Mouse (Mus musculus) olfactory bulb, adult 2 months (tissue): Measurements from ENCODE around the gene AI854703. TPM values are rescaled to one million over a fixed set of nuclear protein-coding genes. Genes with fewer than 3 reads are reported as not detected.

ENCODE experiments used
- H3K27ac ChIP-seq: fragments of 200-500 bp; 2 replicates; pipeline ENCODE4 v1.5.1; 2012; ENCODE audit warnings: low read depth, low read length; ENCODE audit not compliant: insufficient read depth
- H3K4me1 ChIP-seq: fragments of 200-500 bp; 2 replicates; pipeline ENCODE4 v1.6.1; 2012; ENCODE audit warnings: low read length; ENCODE audit not compliant: control insufficient read depth, insufficient read depth
- H3K4me3 ChIP-seq: fragments of 200-500 bp; 2 replicates; pipeline ENCODE4 v1.5.1; 2012; ENCODE audit warnings: mild to moderate bottlenecking, low read depth, low read length, moderate library complexity; ENCODE audit not compliant: insufficient read depth
- CTCF ChIP-seq: fragments of 200-500 bp; IDR thresholded peaks from 2 replicates; pipeline ENCODE4 v1.5.1; 2012; ENCODE audit warnings: low read depth, mild to moderate bottlenecking, low read length, moderate library complexity; ENCODE audit not compliant: insufficient read depth
- POLR2A ChIP-seq: fragments of 200-500 bp; IDR thresholded peaks from 2 replicates; pipeline ENCODE4 v1.6.1; 2012; ENCODE audit warnings: mild to moderate bottlenecking, low read depth, low read length, moderate library complexity; ENCODE audit not compliant: insufficient read depth
- WGBS: fragments of 180-500 bp; shearing (Covaris S2); methylation state at CpG from one replicate; pipeline ENCODE4 v1.1.7; 2018; 5-methylcytosine and 5-hydroxymethylcytosine counted together
- polyA plus RNA-seq: library from polyadenylated mRNA; stranded (reverse); fragments of >200 nt; gene quantifications from 2 replicates; pipeline ENCODE4 v1.2.4, GENCODE M21; 2012; ENCODE audit warnings: low replicate concordance; ENCODE audit not compliant: missing spikeins, insufficient read depth, insufficient read length

The AI854703 gene
- polyA plus RNA-seq, 1 experiment: not detected

- Histone ChIP-seq H3K4me3 (no peak overlapping the region), H3K27ac (no peak overlapping the region), H3K4me1 (peaks cover 2% of the 10 kb centered on the region; the same call in 1 of the 2 replicates)
- TF ChIP-seq CTCF (no peak), POLR2A (no peak)
- 85% methylated on average over 5 of the region's 5 CpGs for WGBS
Observed at GRCm38 (mm10) chr6:48676860-48677415, 50.4 kb downstream of the AI854703 start.

- no peak overlapping the region for H3K4me3 ChIP-seq
- TF ChIP-seq POLR2A (no peak), CTCF (no peak)
- H3K27ac ChIP-seq: no peak overlapping the region
- peaks cover 2% of the 10 kb centered on the region; the same call in 1 of the 2 replicates for H3K4me1 ChIP-seq
- WGBS: 95% methylated on average over 17 of the region's 17 CpGs
Observed at GRCm38 (mm10) chr6:48677492-48678345, 51.2 kb downstream of the AI854703 start.

- H3K4me1 ChIP-seq: peaks cover 2% of the 10 kb centered on the region; the same call in 1 of the 2 replicates
- 86% methylated on average over 4 of the region's 4 CpGs for WGBS
- no peak overlapping the region for H3K27ac ChIP-seq
- TF ChIP-seq POLR2A (no peak), CTCF (no peak)
- no peak overlapping the region for H3K4me3 ChIP-seq
Observed at GRCm38 (mm10) chr6:48678391-48678790, 51.8 kb downstream of the AI854703 start.

GRCm38 (mm10) chr6:48679701-48680100, 53.1 kb downstream of the AI854703 start:
- no peak for TF ChIP-seq CTCF
- no peak for TF ChIP-seq POLR2A
- Histone ChIP-seq H3K27ac (no peak overlapping the region), H3K4me3 (no peak overlapping the region), H3K4me1 (peaks cover 2% of the 10 kb centered on the region; the same call in 1 of the 2 replicates)
- 89% methylated on average over 6 of the region's 6 CpGs for WGBS

GRCm38 (mm10) chr6:48680421-48680820, 53.9 kb downstream of the AI854703 start:
- Histone ChIP-seq H3K4me3 (no peak overlapping the region), H3K27ac (no peak overlapping the region), H3K4me1 (peaks cover 2% of the 10 kb centered on the region; the same call in 1 of the 2 replicates)
- no peak for TF ChIP-seq CTCF
- no peak for TF ChIP-seq POLR2A
- 87% methylated on average over 5 of the region's 5 CpGs for WGBS

- H3K4me3 ChIP-seq: no peak overlapping the region
- H3K4me1 ChIP-seq: no peaks in the 10 kb centered on the region
- TF ChIP-seq POLR2A (no peak), CTCF (no peak)
- WGBS: 76% methylated on average over 3 of the region's 3 CpGs
- H3K27ac ChIP-seq: no peak overlapping the region
Observed at GRCm38 (mm10) chr6:48681472-48682090, 55.0 kb downstream of the AI854703 start.

GRCm38 (mm10) chr6:48682271-48682670, 55.7 kb downstream of the AI854703 start:
- Histone ChIP-seq H3K4me3 (no peak overlapping the region), H3K4me1 (no peaks in the 10 kb centered on the region), H3K27ac (no peak overlapping the region)
- 81% methylated on average over 4 of the region's 4 CpGs for WGBS
- no peak for TF ChIP-seq CTCF
- TF ChIP-seq POLR2A: no peak

Other genes with a start within 250 kb of the AI854703 start
- gene Krba1, start 231.2 kb upstream of the AI854703 start, polyA plus RNA-seq: 129 TPM in 1 of 2 replicates, not detected in the other
- gene Zfp467, start 180.9 kb upstream of the AI854703 start, polyA plus RNA-seq: not detected in 2 replicates
- not detected in 2 replicates for gene Sspo, start 178.5 kb upstream of the AI854703 start, polyA plus RNA-seq
- gene Atp6v0e2, start 89.1 kb upstream of the AI854703 start, polyA plus RNA-seq: 480 TPM in 1 of 2 replicates, not detected in the other
- not detected in 2 replicates for gene Lrrc61, start 72.0 kb upstream of the AI854703 start, polyA plus RNA-seq
- gene Rarres2, start 54.0 kb upstream of the AI854703 start, polyA plus RNA-seq: not detected in 2 replicates
- not detected in 2 replicates for gene Gm45021, start 37.2 kb upstream of the AI854703 start, polyA plus RNA-seq
- gene Repin1, start 32.9 kb upstream of the AI854703 start, polyA plus RNA-seq: not detected in 2 replicates
- not detected in 2 replicates for gene Gm44965, start 32.8 kb upstream of the AI854703 start, polyA plus RNA-seq
- gene Zfp775, start 24.7 kb upstream of the AI854703 start, polyA plus RNA-seq: not detected in 2 replicates
- gene Gimap8, start 20.5 kb downstream of the AI854703 start, polyA plus RNA-seq: not detected in 2 replicates
- not detected in 2 replicates for gene Gimap9, start 49.4 kb downstream of the AI854703 start, polyA plus RNA-seq
- not detected in 2 replicates for gene Gimap4, start 57.8 kb downstream of the AI854703 start, polyA plus RNA-seq
- gene Gimap6, start 81.5 kb downstream of the AI854703 start, polyA plus RNA-seq: 336 TPM in 1 of 2 replicates, not detected in the other
- not detected in 2 replicates for gene Gm28053, start 91.8 kb downstream of the AI854703 start, polyA plus RNA-seq
- gene Gimap7, start 91.9 kb downstream of the AI854703 start, polyA plus RNA-seq: not detected in 2 replicates
- not detected in 2 replicates for gene Gimap1, start 112.3 kb downstream of the AI854703 start, polyA plus RNA-seq
- gene Gimap5, start 119.4 kb downstream of the AI854703 start, polyA plus RNA-seq: not detected in 2 replicates
- not detected in 2 replicates for gene Gimap3, start 144.1 kb downstream of the AI854703 start, polyA plus RNA-seq
- gene Tmem176a, start 214.2 kb downstream of the AI854703 start, polyA plus RNA-seq: not detected in 2 replicates
- gene Tmem176b, start 214.7 kb downstream of the AI854703 start, polyA plus RNA-seq: not detected in 2 replicates
- not detected in 2 replicates for gene Aoc1, start 246.1 kb downstream of the AI854703 start, polyA plus RNA-seq